Mouse (Mus musculus): ENCODE measurements around the gene Thada. TPM values are rescaled to one million over a fixed set of nuclear protein-coding genes. Genes with fewer than 3 reads are reported as not detected.
A peak's percentile ranks its signal among the peaks of the same experiment; 100 is the strongest.
"Not testable (repeated sequence)": the region's sequence is repeated elsewhere in the genome, so short reads cannot be mapped to it uniquely, and the experiment has no call there.

Gene Thada
- total RNA-seq, 2 experiments from 2014 or later = 5.3 to 6.1 TPM

- DNase-seq (ENCODE audit: low spot score) = no peak
These were observed 237.8 kb downstream of the Thada start for GRCm38 (mm10) chr17:84228223-84228622.

DNA sequence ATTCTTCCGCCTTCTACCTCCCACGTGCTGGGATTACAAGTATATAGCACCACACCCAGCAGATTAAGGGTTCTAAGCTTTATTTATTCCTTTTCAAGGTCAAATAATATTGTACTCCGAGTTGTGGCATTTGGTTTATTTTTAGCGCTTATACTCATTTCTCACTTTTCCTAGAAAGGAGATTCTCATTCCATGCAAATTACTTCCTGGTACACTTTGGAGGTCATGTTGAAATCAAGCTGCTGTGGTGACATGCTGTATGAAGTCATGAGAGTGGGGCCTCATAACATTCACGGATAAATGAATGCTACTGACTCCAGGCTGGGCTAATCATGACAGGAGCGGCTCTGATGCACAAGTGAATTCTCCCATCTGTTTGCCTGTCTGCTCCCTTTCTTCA is 239.3 kb downstream of the Thada start:
- no peak for DNase-seq (ENCODE audit: low spot score)

DNA sequence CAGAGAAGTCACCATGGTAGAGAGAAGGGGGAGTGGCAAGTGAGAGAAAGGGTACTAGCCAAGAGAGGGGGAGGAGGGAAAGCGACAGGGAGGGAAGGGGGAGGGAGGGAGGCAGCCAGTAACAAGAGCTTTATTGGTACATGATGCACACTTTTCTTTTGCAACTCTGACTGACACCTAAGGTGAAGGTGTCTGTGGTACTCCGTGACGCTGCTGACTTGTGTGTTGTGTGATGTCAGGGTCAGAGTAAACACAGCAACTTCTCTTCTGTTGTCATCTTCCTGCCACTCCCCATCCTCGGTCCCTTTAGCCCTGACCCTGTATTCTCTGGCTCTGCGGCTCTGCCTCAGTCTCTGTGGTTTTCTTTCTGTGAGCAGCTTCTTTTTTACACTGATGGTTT is 239.8 kb downstream of the Thada start:
- no peak for DNase-seq (ENCODE audit: low spot score)

DNA sequence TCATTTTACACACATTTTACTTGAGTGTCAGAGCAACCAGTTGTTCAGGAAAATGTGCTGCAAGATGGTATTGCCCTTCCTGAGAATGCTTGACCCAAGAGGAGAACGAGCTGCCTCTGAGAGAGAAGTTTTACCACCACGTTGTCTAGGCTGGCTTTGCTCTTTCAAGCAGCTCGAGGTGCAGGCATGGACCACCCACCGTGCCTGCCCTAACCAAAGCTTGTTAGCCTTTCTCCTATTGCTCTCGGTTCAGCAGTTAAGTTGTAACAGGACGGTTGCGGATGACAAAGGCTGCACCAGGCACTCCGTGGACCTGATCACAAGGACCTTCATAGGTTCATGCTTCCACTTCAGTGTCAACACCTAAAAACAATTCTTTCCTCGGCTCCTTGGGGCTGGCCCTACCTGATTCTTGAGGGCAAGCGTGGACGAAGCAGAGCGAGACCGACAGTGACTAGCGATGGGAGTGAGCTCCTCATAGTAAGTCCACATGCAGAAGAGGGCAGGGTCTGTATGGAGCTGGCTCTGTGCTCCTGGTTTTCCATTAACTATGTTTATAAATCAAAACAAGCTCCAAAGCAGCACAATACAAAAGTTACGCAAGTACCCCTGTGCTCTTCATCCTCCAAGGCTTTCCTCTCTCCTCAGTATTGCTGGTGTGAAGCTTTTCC is 241.7 kb downstream of the Thada start:
- DNase-seq (ENCODE audit: low spot score) = no peak

DNA sequence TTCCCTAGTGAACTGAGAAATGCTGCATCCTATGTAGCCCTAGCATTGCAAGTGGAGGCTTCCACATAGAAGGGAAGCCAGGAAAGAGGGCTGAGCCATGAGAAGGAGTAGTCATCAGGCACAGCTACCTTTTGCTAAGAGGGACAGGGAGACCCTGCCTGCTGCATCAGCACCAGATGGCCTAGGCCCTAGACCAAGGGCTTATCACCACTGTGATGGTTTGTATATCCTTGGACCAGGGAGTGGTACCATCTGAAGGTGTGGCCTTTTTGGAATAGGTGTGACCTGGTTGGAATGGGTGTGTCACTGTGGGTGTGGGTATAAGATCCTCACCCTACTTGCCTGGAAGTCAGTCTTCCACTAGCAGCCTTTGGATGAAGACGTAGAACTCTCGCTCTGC is 247.2 kb downstream of the Thada start:
- DNase-seq (ENCODE audit: low spot score) = not testable (repeated sequence)

DNA sequence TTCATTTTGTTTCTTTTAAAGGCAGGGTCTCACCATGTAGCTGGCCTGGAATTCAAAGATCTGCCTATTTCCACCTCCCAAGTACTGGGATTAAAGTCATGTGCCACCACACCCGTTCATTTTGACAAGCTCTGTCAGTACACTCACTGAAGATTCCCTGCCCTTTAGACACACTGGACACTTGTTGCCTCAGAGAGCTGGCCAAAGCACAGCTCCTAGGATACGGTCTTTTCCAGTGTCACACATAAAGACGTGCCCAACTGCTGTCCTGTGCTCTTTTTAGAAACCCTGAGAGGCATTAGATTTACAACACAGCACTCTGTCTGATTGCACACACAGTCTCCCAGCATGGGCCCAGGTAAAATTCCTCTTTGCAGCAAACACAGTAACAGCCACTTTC is 248.3 kb downstream of the Thada start:
- no peak for DNase-seq (ENCODE audit: low spot score)

- DNase-seq (ENCODE audit: low spot score) = no peak
These were observed 250.6 kb downstream of the Thada start for GRCm38 (mm10) chr17:84215264-84215960.

- DNase-seq (ENCODE audit: low spot score) = no peak
These were observed 252.5 kb downstream of the Thada start for GRCm38 (mm10) chr17:84213464-84213863.

GRCm38 (mm10) chr17:84207611-84208010 is 258.4 kb downstream of the Thada start:
- no peak for DNase-seq (ENCODE audit: low spot score)

DNA sequence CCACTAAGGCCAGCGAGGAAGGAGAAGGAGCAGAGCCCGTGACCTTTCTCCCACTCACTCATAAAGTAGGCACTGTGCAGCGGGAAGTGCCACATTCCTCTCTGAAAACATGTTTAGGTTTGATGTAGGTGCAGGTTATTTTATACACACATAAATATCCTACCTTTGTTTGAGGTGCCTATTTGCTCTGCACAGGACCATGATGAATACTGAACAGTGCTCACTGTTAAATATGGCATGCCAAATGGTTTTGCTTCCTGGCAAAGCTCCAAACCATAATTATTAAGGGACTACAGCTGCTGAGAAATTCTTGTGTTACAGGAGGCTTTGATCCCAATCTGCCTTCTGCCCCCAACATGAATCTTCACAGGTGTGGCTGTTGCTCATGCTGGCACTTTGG is 259.8 kb downstream of the Thada start:
- no peak for DNase-seq (ENCODE audit: low spot score)

- DNase-seq (ENCODE audit: low spot score) = no peak
These were observed 261.0 kb downstream of the Thada start for GRCm38 (mm10) chr17:84204962-84205361.

DNA sequence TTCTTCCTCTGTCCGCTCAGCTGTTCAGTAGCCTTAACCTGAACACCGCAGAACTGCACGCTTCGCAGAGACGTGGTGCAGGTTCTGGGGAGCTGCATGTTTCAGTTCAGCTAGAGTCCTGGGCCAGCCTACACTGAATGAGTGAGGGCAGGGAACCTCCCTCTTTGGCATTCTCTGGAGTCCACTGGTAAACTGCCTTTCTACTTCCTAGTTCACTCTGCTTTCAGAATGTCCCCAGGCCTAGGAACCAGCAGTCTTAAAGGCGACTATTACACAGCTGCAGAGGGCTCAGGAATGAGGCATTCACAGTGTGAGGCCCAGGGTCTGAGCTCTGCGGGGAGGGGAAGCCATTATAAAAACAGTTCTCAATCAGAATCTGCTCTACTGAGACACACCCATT is 262.7 kb downstream of the Thada start:
- DNase-seq (ENCODE audit: low spot score) = no peak

GRCm38 (mm10) chr17:84201183-84201582 is 264.8 kb downstream of the Thada start:
- no peak for DNase-seq (ENCODE audit: low spot score)

GRCm38 (mm10) chr17:84197912-84198344 is 268.1 kb downstream of the Thada start:
- no peak for DNase-seq (ENCODE audit: low spot score)

- no peak for DNase-seq (ENCODE audit: low spot score)
These were observed 269.7 kb downstream of the Thada start for GRCm38 (mm10) chr17:84196329-84196728.

GRCm38 (mm10) chr17:84195835-84196234 is 270.2 kb downstream of the Thada start:
- no peak for DNase-seq (ENCODE audit: low spot score)

DNA sequence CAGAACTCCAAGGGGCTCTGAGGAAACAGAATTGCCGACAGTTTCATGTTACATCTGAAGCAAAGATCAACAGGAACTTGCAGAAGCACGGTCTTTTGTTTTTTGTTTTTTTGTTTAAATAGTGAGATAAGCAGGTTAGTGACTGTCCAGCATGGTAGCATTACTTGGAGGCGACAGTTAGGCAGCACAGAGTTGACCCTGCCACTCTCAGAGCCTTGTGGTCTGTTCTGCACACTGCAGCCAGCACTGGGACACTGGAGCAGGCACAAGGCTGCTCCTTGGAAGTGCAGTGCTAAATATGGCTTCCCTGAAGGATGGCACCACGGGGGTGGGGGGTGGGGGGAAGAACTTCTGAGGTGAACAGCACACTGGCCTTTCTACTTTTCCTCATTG is 271.0 kb downstream of the Thada start:
- DNase-seq (ENCODE audit: low spot score) = no peak

DNA sequence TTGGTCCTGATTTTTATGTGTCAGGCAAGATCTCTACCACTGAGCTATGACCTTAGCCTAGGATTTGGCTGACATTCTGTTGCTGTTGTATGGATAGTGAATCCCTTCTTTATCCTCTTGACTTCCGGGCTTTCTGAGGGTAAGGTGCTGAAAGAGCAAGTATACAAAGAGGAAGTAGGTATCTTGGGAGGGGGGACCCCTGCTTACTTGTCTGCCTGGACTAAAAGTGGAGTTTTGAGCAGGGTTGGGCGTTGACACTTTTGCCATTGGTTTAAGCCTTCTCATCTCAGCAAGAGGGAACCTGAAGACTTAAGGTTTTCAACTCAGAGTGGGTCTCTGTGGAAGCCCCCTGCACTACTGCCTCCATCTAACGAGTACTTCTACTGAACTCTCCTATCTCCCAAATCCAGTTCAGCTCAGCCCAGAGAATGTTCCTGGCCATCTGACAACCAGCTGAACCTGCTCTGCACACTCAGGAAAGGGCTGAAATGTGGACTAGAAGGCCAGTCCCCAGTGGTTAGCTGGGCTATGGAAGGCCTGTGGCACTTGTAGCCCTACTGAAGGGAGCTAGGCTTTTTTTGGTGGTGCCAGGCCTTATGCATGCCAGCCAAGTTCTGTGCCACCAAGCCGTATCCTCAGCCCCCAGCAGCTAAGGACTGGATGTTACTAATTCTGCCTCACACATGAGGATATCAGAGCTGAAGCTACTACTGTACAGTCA is 271.6 kb downstream of the Thada start:
- DNase-seq (ENCODE audit: low spot score) = no peak

- no peak for DNase-seq (ENCODE audit: low spot score)
These were observed 272.6 kb downstream of the Thada start for GRCm38 (mm10) chr17:84193411-84193810.

GRCm38 (mm10) chr17:84191946-84192345 is 274.1 kb downstream of the Thada start:
- no peak for DNase-seq (ENCODE audit: low spot score)

GRCm38 (mm10) chr17:84190885-84191284 is 275.1 kb downstream of the Thada start:
- peak; percentile 86 for DNase-seq (ENCODE audit: low spot score)

DNA sequence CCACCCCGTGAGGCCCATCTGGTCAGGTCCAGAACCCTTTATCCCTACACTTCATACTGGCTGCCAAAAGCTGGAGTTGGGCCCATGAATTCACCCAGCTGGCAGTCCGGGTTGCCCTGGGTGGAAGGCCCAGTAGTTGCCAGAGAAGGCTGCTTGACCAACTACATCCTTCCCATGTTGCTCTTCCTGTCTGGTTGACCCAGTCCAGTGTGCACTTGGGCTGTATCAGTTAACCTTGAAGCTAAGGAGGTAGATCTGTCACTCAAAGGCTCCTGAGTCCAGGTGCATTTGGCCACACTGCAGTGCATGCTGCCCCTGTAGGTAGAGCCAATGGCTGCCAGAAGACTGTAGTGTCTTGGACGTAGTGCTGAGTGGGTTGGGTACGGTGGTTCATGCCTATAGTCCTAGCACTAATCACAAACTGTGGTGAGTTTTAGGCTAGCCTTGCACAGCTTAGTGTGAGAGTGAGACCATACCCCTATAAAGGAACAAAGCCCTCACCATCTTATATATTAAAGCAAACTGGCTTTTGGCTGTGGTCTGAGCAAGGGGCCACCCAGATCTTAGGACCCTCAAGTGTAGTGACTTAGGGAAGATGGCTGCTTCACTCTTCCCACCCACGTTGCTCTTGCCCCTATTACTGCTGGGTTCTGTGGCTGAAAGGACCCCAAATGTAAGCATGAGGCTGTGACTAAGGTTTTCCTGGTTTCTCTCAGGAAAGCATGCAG is 276.7 kb downstream of the Thada start:
- no peak for DNase-seq (ENCODE audit: low spot score)
